Mouse (Mus musculus) limb, embryonic 11.5 days (tissue): ENCODE measurements around the gene Rps3. TPM values are rescaled to one million over a fixed set of nuclear protein-coding genes. Genes with fewer than 3 reads are reported as not detected.
"Not testable (repeated sequence)": the region's sequence is repeated elsewhere in the genome, so short reads cannot be mapped to it uniquely, and the experiment has no call there.

Source experiments
- ATAC-seq: fragments of 200-750 bp; cut with Nextera tagmentation; 2 replicates; pipeline ENCODE4 v1.8.0; 2017; ENCODE audit warnings: low read depth; ENCODE audit not compliant: insufficient number of reproducible peaks, low FRiP score, low TSS enrichment
- DNase-seq: peaks from one replicate; pipeline ENCODE4 v3.0.0-alpha.2; 2015; ENCODE audit warnings: low spot score
- H3K27ac ChIP-seq: fragments of 300-500 bp; sonication (generic); replicated peaks from 2 replicates; pipeline ENCODE4 v1.5.1; 2014; ENCODE audit warnings: low read depth, mild to moderate bottlenecking, low read length
- H3K27me3 ChIP-seq: fragments of 300-500 bp; sonication (generic); 2 replicates; pipeline ENCODE4 v1.6.1; 2014; ENCODE audit warnings: mild to moderate bottlenecking, low read length, mixed read lengths; ENCODE audit not compliant: control insufficient read depth, insufficient read depth
- H3K36me3 ChIP-seq: fragments of 300-500 bp; sonication (generic); 2 replicates; pipeline ENCODE4 v1.6.1; 2014; ENCODE audit warnings: mild to moderate bottlenecking, low read length, moderate library complexity, mixed read lengths; ENCODE audit not compliant: control insufficient read depth, insufficient read depth
- H3K4me1 ChIP-seq: fragments of 300-500 bp; sonication (generic); 2 replicates; pipeline ENCODE4 v1.6.1; 2014; ENCODE audit warnings: low read length, mixed read lengths; ENCODE audit not compliant: control insufficient read depth, insufficient read depth
- H3K4me2 ChIP-seq: fragments of 300-500 bp; sonication (generic); 2 replicates; pipeline ENCODE4 v1.6.1; 2014; ENCODE audit warnings: low read depth, mild to moderate bottlenecking, moderate library complexity; ENCODE audit not compliant: severe bottlenecking
- H3K4me3 ChIP-seq: fragments of 300-500 bp; sonication (generic); 2 replicates; pipeline ENCODE4 v1.5.1; 2014; ENCODE audit warnings: low read depth, low read length
- H3K9ac ChIP-seq: fragments of 300-500 bp; sonication (generic); 2 replicates; pipeline ENCODE4 v1.6.1; 2014; ENCODE audit warnings: mild to moderate bottlenecking, low read length
- H3K9me3 ChIP-seq: fragments of 300-500 bp; sonication (generic); 2 replicates; pipeline ENCODE4 v1.6.1; 2016; ENCODE audit warnings: low read length; ENCODE audit not compliant: control insufficient read depth
- WGBS: fragments of 180-500 bp; shearing (Covaris S2); extraction: QIAGEN DNeasy Blood & Tissue Kit; methylation state at CpG from one replicate; pipeline ENCODE4 v1.1.7; 2014; 5-methylcytosine and 5-hydroxymethylcytosine counted together
- polyA plus RNA-seq: library from polyadenylated mRNA; unstranded; fragments of >200 nt; fragmentation: Nextera tagmentation; extraction: Ambion mirVana; gene quantifications from 2 replicates; pipeline ENCODE4 v1.2.1, GENCODE M21; 2014

Rps3 gene
- polyA plus RNA-seq, 1 experiment from 2014 or later, result 880 TPM

DNA sequence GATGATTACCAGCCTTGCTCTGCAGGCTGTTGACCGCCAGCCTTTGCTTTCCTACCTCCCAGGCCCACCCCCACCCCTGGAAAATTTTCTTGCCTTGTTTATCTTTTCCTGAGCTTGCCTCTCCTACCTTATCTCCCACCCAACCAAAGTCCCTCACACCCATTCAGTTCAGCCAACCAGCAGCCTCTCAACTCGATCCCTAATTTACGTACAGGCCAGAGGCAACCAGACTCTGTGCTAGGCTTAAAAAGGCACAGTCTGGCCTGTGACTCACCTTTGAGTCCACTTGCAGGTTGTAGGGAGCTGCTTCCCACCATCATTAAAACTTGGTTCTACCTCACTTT, 33.2 kb upstream of the Rps3 start:
- H3K9ac ChIP-seq, result no peak overlapping the region
- H3K9me3 ChIP-seq, result no peaks in the 10 kb centered on the region
- 86% methylated on average over 3 of the region's 3 CpGs for WGBS

GRCm38 (mm10) chr7:99516092-99516813, 32.7 kb upstream of the Rps3 start:
- Histone ChIP-seq H3K4me3 (no peak overlapping the region), H3K9ac (no peak overlapping the region), H3K27me3 (no peaks in the 10 kb centered on the region), H3K4me2 (no peak overlapping the region), H3K9me3 (no peaks in the 10 kb centered on the region), H3K27ac (no peak overlapping the region), H3K36me3 (no peaks in the 10 kb centered on the region), H3K4me1 (no peaks in the 10 kb centered on the region)
- no peak for ATAC-seq
- 83% methylated on average over 9 of the region's 9 CpGs for WGBS
- no peak for DNase-seq

More for the DNA sequence above, 33.2 kb upstream of the Rps3 start:
- Histone ChIP-seq H3K4me2 (no peak overlapping the region), H3K4me1 (no peaks in the 10 kb centered on the region), H3K36me3 (no peaks in the 10 kb centered on the region), H3K27ac (no peak overlapping the region), H3K4me3 (no peak overlapping the region), H3K27me3 (no peaks in the 10 kb centered on the region)
- ATAC-seq (no peak), DNase-seq (no peak)

DNA sequence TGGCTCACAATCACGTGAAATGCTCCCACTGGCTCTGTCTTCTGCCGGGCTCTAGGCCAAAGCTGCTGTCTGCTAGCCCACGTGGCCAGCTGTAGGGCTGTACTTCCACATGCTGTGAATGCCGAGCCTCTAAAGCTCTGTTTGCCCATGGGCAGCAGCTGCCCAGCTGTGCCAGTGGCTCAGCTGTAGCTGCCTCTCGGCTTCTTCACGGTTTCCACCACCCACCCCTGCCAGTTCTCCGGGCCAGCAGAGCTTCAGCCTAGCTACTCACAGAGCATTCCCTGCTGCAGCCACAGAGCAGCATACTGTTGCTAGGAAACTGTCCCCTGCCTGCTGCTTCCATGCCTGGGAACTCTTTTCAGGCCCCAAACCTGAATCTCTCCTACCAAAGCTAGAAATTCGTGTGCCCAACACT, 26.6 kb upstream of the Rps3 start:
- H3K36me3 ChIP-seq, result no peaks in the 10 kb centered on the region
- H3K27me3 ChIP-seq, result no peaks in the 10 kb centered on the region
- WGBS, result 14% methylated on average over 8 of the region's 8 CpGs
- H3K27ac ChIP-seq, result no peak overlapping the region
- H3K4me1 ChIP-seq, result no peaks in the 10 kb centered on the region
- H3K4me2 ChIP-seq, result no peak overlapping the region
- no peak for DNase-seq
- ATAC-seq, result no peak
- H3K9me3 ChIP-seq, result no peaks in the 10 kb centered on the region
- no peak overlapping the region for H3K4me3 ChIP-seq
- H3K9ac ChIP-seq, result no peak overlapping the region

- H3K27ac ChIP-seq, H3K4me2 ChIP-seq, H3K4me1 ChIP-seq, H3K36me3 ChIP-seq, H3K9ac ChIP-seq, H3K9me3 ChIP-seq, ATAC-seq, H3K4me3 ChIP-seq, DNase-seq, H3K27me3 ChIP-seq: not testable (repeated sequence)
- WGBS, result 22% methylated on average over 2 of the region's 2 CpGs
Measured at GRCm38 (mm10) chr7:99508187-99508586, 24.6 kb upstream of the Rps3 start.

DNA sequence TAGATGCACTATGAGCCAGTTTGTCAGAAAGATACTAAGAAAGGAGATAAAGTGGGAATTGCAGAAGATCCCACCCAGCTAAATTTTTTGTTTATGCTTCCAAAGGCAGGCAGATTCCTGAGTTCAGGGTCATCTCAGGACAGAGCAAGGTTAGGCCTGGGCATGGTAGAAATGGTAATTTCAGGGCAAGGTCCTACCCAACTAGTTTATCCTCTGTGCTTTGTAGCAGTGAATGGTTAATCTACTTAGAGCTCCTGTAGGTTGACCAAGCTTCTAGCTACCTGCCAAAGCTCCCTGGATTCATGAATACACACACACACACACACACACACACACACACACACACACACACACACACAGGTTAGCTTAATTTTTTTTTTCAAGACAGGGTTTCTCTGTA, 21.0 kb upstream of the Rps3 start:
- Histone ChIP-seq H3K4me3 (no peak overlapping the region), H3K27ac (no peak overlapping the region), H3K4me1 (no peaks in the 10 kb centered on the region), H3K4me2 (no peak overlapping the region), H3K27me3 (no peaks in the 10 kb centered on the region), H3K36me3 (no peaks in the 10 kb centered on the region), H3K9ac (no peak overlapping the region), H3K9me3 (no peaks in the 10 kb centered on the region)
- ATAC-seq, result no peak
- DNase-seq, result no peak

GRCm38 (mm10) chr7:99501148-99501547, 17.6 kb upstream of the Rps3 start:
- Histone ChIP-seq H3K36me3 (no peaks in the 10 kb centered on the region), H3K4me2 (no peak overlapping the region)

DNA sequence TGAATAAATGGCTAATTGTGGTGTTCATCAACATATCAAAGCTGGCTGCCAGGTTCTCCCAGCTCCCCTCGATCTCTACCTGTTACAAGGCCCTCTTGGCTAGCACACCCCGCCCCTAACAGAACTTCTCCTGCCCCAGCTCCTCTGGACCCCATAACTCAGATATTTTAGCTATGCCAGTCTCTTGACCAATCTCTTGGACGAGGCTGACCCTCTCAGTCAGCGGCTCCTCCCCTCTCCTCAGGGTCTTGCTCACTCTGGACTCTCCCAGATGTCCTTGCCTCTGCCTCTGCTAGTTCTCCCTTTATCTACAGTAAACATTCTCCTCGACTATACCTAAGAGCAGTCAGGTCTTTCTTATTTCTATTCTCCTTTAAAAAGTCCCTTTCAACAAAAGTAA, 17.1 kb upstream of the Rps3 start:
- no peaks in the 10 kb centered on the region for H3K27me3 ChIP-seq
- H3K27ac ChIP-seq, result no peak overlapping the region
- DNase-seq (no peak), ATAC-seq (no peak)
- H3K4me2 ChIP-seq, result no peak overlapping the region
- no peak overlapping the region for H3K4me3 ChIP-seq
- no peak overlapping the region for H3K9ac ChIP-seq
- H3K4me1 ChIP-seq, result no peaks in the 10 kb centered on the region
- no peaks in the 10 kb centered on the region for H3K9me3 ChIP-seq
- 29% methylated on average over 5 of the region's 5 CpGs for WGBS
- no peaks in the 10 kb centered on the region for H3K36me3 ChIP-seq

More at GRCm38 (mm10) chr7:99501148-99501547, 17.6 kb upstream of the Rps3 start:
- ATAC-seq (no peak), DNase-seq (no peak)
- H3K4me3 ChIP-seq, result no peak overlapping the region
- no peaks in the 10 kb centered on the region for H3K4me1 ChIP-seq
- H3K27me3 ChIP-seq, result no peaks in the 10 kb centered on the region
- 52% methylated on average over 1 of the region's 1 CpGs for WGBS
- H3K9me3 ChIP-seq, result no peaks in the 10 kb centered on the region
- H3K9ac ChIP-seq, result no peak overlapping the region
- no peak overlapping the region for H3K27ac ChIP-seq

DNA sequence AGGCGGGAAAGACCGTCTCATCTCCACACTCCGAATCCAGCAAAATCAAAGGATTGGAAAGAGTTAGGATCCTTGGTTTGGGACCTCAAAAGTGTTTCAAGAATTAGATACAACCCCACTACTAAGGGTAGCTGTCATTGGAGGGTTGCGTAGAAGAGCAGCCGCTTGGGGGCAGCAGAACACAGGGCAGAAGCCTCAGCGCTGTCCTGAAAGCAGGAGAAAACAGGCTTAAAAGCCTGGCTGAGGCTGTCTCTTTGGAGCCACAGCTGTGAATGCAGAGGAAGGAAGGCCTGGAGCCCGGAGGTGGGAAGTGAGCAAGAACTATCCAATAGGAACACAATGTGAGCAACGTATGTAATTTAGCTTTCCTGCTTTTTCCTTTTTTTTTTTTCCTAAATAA, 16.7 kb upstream of the Rps3 start:
- Histone ChIP-seq H3K27me3 (no peaks in the 10 kb centered on the region), H3K9ac (no peak overlapping the region), H3K4me1 (no peaks in the 10 kb centered on the region), H3K4me3 (no peak overlapping the region), H3K9me3 (no peaks in the 10 kb centered on the region), H3K4me2 (no peak overlapping the region), H3K36me3 (no peaks in the 10 kb centered on the region), H3K27ac (no peak overlapping the region)
- ATAC-seq (peak; percentile 57; the same call in 1 of the 2 replicates), DNase-seq (peak; percentile 88)
- 4% methylated on average over 8 of the region's 8 CpGs for WGBS

DNA sequence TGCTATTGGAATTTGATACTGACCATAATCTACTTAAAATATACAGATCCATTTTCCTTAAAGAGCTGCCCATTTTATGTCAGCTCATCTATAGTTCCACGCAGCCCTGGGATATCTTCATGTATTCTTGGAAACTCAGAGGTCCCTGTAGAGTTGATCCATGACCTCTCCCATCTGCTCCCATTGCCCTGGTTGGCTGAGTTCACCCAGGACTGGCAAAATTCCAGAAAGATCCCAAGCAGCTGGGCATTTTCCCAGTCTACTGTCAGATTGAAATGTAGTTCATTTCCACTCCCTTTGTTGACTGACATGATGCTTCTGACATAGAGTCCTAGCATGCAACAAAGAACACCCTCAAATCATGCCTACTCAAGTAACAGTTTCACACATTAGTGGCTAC, 15.6 kb upstream of the Rps3 start:
- no peaks in the 10 kb centered on the region for H3K27me3 ChIP-seq
- H3K4me2 ChIP-seq, result no peak overlapping the region
- no peak for ATAC-seq
- DNase-seq, result no peak
- no peak overlapping the region for H3K27ac ChIP-seq
- no peak overlapping the region for H3K9ac ChIP-seq
- no peaks in the 10 kb centered on the region for H3K4me1 ChIP-seq
- H3K9me3 ChIP-seq, result no peaks in the 10 kb centered on the region
- 64% methylated on average over 1 of the region's 1 CpGs for WGBS
- no peaks in the 10 kb centered on the region for H3K36me3 ChIP-seq
- H3K4me3 ChIP-seq, result no peak overlapping the region
